Mouse (Mus musculus): Measurements from ENCODE around the gene Nckap5. TPM values are rescaled to one million over a fixed set of nuclear protein-coding genes. Genes with fewer than 3 reads are reported as not detected.
"Not testable (repeated sequence)": the region's sequence is repeated elsewhere in the genome, so short reads cannot be mapped to it uniquely, and the experiment has no call there.

Gene Nckap5
- polyA plus RNA-seq (2012; rRNA removed), result 4.6 and 4.7 TPM in 2 replicates

GRCm38 (mm10) chr1:126830031-126830927 is at the start of gene Nckap5:
TSS of gene Nckap5 (minus strand) at chr1:126830799.
- peak; percentile 59 for DNase-seq (ENCODE audit: low spot score)

- no peak for DNase-seq (ENCODE audit: low spot score)
Observed at GRCm38 (mm10) chr1:126877495-126877894, 46.9 kb upstream of the Nckap5 start.

GRCm38 (mm10) chr1:126868372-126868771 is 37.8 kb upstream of the Nckap5 start:
- DNase-seq (ENCODE audit: low spot score), result no peak

- no peak for DNase-seq (ENCODE audit: low spot score)
Observed at GRCm38 (mm10) chr1:126867912-126868311, 37.3 kb upstream of the Nckap5 start.

GRCm38 (mm10) chr1:126865591-126866086 is 35.0 kb upstream of the Nckap5 start:
- DNase-seq (ENCODE audit: low spot score), result no peak

GRCm38 (mm10) chr1:126861816-126862215 is 31.2 kb upstream of the Nckap5 start:
- no peak for DNase-seq (ENCODE audit: low spot score)

GRCm38 (mm10) chr1:126860537-126860936 is 29.9 kb upstream of the Nckap5 start:
- DNase-seq (ENCODE audit: low spot score), result no peak

- DNase-seq (ENCODE audit: low spot score), result no peak
Observed at GRCm38 (mm10) chr1:126849481-126849880, 18.9 kb upstream of the Nckap5 start.

- no peak for DNase-seq (ENCODE audit: low spot score)
Observed at GRCm38 (mm10) chr1:126846317-126846716, 15.7 kb upstream of the Nckap5 start.

- DNase-seq (ENCODE audit: low spot score), result no peak
Observed at GRCm38 (mm10) chr1:126832885-126833284, 2.3 kb upstream of the Nckap5 start.

- DNase-seq (ENCODE audit: low spot score), result no peak
Observed at GRCm38 (mm10) chr1:126829031-126829430, 1.6 kb downstream of the Nckap5 start.

GRCm38 (mm10) chr1:126824841-126825240 is 5.8 kb downstream of the Nckap5 start:
- no peak for DNase-seq (ENCODE audit: low spot score)

- no peak for DNase-seq (ENCODE audit: low spot score)
Observed at GRCm38 (mm10) chr1:126822246-126822645, 8.4 kb downstream of the Nckap5 start.

GRCm38 (mm10) chr1:126817381-126818034 is 13.1 kb downstream of the Nckap5 start:
- DNase-seq (ENCODE audit: low spot score), result peak; percentile 44

- no peak for DNase-seq (ENCODE audit: low spot score)
Observed at GRCm38 (mm10) chr1:126806994-126807611, 23.5 kb downstream of the Nckap5 start.

- DNase-seq (ENCODE audit: low spot score), result no peak
Observed at GRCm38 (mm10) chr1:126806548-126806947, 24.1 kb downstream of the Nckap5 start.

- no peak for DNase-seq (ENCODE audit: low spot score)
Observed at GRCm38 (mm10) chr1:126802405-126802804, 28.2 kb downstream of the Nckap5 start.

GRCm38 (mm10) chr1:126801706-126802105 is 28.9 kb downstream of the Nckap5 start:
- no peak for DNase-seq (ENCODE audit: low spot score)

- no peak for DNase-seq (ENCODE audit: low spot score)
Observed at GRCm38 (mm10) chr1:126799379-126799798, 31.2 kb downstream of the Nckap5 start.

- DNase-seq (ENCODE audit: low spot score), result not testable (repeated sequence)
Observed at GRCm38 (mm10) chr1:126780354-126780941, 50.2 kb downstream of the Nckap5 start.

GRCm38 (mm10) chr1:126773947-126774346 is 56.7 kb downstream of the Nckap5 start:
- DNase-seq (ENCODE audit: low spot score), result not testable (repeated sequence)

GRCm38 (mm10) chr1:126766971-126767370 is 63.6 kb downstream of the Nckap5 start:
- no peak for DNase-seq (ENCODE audit: low spot score)

Data from urinary bladder, adult 2 months (tissue).